Mouse (Mus musculus): ENCODE measurements around the gene Ugt1a8. TPM values are rescaled to one million over a fixed set of nuclear protein-coding genes. Genes with fewer than 3 reads are reported as not detected.
"Not testable (repeated sequence)": the region's sequence is repeated elsewhere in the genome, so short reads cannot be mapped to it uniquely, and the experiment has no call there.

The Ugt1a8 gene
- polyA plus RNA-seq (2016; fragmentation: Nextera tagmentation; extraction: Ambion mirVana), result not detected in 2 replicates

- Histone ChIP-seq H3K27me3 (no peaks in the 10 kb centered on the region), H3K27ac (replicated peaks) (no peak within 1 kb of the TSS), H3K4me1 (no peaks in the 10 kb centered on the region), H3K36me3 (no peaks in the 10 kb centered on the region), H3K9ac (replicated peaks) (no peak within 1 kb of the TSS), H3K4me2 (replicated peaks) (no peak within 1 kb of the TSS), H3K9me3 (no peaks in the 10 kb centered on the region), H3K4me3 (no peak within 1 kb of the TSS)
- no peak for ATAC-seq (ENCODE audit: low FRiP score, low read depth)
- WGBS, result 86% methylated on average over 3 of the region's 3 CpGs
These were observed at the start of gene Ugt1a8 for GRCm38 (mm10) chr1:88087513-88087912. Gene Ugt1a8 (plus strand): TSS chr1:88087813.

DNA sequence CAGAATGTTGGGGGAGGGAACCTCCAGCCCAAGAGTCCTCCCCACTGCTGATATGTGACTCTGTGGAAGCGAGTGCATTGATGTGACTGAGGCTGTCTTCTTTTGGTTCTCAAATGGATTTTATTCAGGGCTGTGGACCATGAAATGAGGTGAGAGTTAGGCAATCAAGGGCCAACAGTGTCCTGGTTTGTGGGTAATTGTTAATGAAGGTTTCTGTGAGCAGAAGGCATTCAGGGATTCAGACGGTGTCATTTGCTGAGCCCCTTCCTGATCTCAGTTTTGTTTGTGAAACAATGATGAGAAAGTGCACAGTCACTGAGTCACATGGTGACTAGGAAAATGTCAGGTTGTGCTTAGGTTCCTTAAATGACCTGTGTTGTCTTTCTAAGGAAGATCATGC lies 44.6 kb upstream of the Ugt1a8 start:
- not testable (repeated sequence) for H3K27me3 ChIP-seq; H3K4me3 ChIP-seq; H3K9ac ChIP-seq (replicated peaks); H3K27ac ChIP-seq (replicated peaks); H3K4me2 ChIP-seq (replicated peaks); H3K36me3 ChIP-seq; H3K9me3 ChIP-seq; ATAC-seq (ENCODE audit: low FRiP score, low read depth); H3K4me1 ChIP-seq
- 50% methylated on average over 1 of the region's 2 CpGs for WGBS

DNA sequence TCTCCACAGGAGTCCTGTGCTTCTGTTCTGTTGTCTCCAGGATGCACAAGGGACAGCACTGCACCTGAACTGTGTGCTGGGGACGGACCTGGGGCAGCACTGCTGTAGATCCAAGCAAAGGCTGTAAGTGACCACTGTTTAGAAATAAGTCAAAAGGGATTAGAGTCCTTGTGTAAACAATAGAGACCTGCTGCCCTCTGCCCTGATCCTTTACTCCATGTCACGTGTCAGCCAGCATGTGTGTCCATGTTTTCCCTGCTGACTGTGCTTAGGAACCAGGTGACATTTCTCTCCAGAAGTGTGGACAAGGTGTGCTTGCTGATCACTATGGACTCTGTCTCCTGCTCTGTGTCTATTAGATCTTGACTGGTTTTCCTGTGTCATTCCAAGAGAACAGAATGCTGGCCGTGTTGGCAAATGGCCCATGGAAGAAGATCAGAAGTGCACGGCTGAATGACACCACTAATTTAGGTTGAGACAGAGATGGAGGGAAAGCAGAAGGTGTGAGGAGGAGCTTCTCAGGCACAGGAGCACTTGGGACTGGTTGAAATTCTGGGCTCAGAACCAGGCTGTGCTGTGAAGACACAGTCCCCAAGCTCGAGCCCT lies 42.7 kb upstream of the Ugt1a8 start:
- H3K27ac ChIP-seq (replicated peaks); H3K4me1 ChIP-seq; H3K9me3 ChIP-seq; H3K36me3 ChIP-seq; H3K27me3 ChIP-seq; H3K4me2 ChIP-seq (replicated peaks); ATAC-seq (ENCODE audit: low FRiP score, low read depth); H3K9ac ChIP-seq (replicated peaks); H3K4me3 ChIP-seq: not testable (repeated sequence)
- 73% methylated on average over 4 of the region's 5 CpGs for WGBS

- H3K9ac ChIP-seq (replicated peaks); ATAC-seq (ENCODE audit: low FRiP score, low read depth); H3K4me2 ChIP-seq (replicated peaks); H3K4me3 ChIP-seq; H3K27ac ChIP-seq (replicated peaks); H3K4me1 ChIP-seq; H3K9me3 ChIP-seq; H3K36me3 ChIP-seq; H3K27me3 ChIP-seq: not testable (repeated sequence)
- 81% methylated on average over 2 of the region's 2 CpGs for WGBS
These were observed 40.2 kb upstream of the Ugt1a8 start for GRCm38 (mm10) chr1:88047408-88047807.

GRCm38 (mm10) chr1:88055088-88055487 lies 32.5 kb upstream of the Ugt1a8 start, which contains the start of gene Ugt1a10:
Gene Ugt1a10 (plus strand): TSS chr1:88055388.
- Histone ChIP-seq H3K9me3 (no peaks in the 10 kb centered on the region), H3K36me3 (no peaks in the 10 kb centered on the region), H3K27me3 (no peaks in the 10 kb centered on the region), H3K4me2 (replicated peaks) (no peak within 1 kb of the TSS), H3K27ac (replicated peaks) (no peak within 1 kb of the TSS), H3K4me1 (no peaks in the 10 kb centered on the region), H3K9ac (replicated peaks) (no peak within 1 kb of the TSS), H3K4me3 (no peak within 1 kb of the TSS)
- WGBS, result 96% methylated on average over 1 of the region's 1 CpGs
- no peak for ATAC-seq (ENCODE audit: low FRiP score, low read depth)

GRCm38 (mm10) chr1:88066472-88067102 lies 21.0 kb upstream of the Ugt1a8 start:
- not testable (repeated sequence) for H3K9ac ChIP-seq (replicated peaks); H3K27ac ChIP-seq (replicated peaks); H3K9me3 ChIP-seq; ATAC-seq (ENCODE audit: low FRiP score, low read depth); H3K4me1 ChIP-seq; H3K4me2 ChIP-seq (replicated peaks); H3K27me3 ChIP-seq; H3K36me3 ChIP-seq; H3K4me3 ChIP-seq
- WGBS, result 47% methylated on average over 1 of the region's 2 CpGs

- no peak for ATAC-seq (ENCODE audit: low FRiP score, low read depth)
- Histone ChIP-seq H3K4me1 (no peaks in the 10 kb centered on the region), H3K27ac (replicated peaks) (no peak within 1 kb of the TSS), H3K4me3 (no peak within 1 kb of the TSS), H3K36me3 (no peaks in the 10 kb centered on the region), H3K27me3 (no peaks in the 10 kb centered on the region), H3K4me2 (replicated peaks) (no peak within 1 kb of the TSS), H3K9me3 (no peaks in the 10 kb centered on the region), H3K9ac (replicated peaks) (no peak within 1 kb of the TSS)
- 87% methylated on average over 2 of the region's 2 CpGs for WGBS
These were observed 17.1 kb upstream of the Ugt1a8 start, which contains the start of gene Ugt1a9 for GRCm38 (mm10) chr1:88070495-88070894. Gene Ugt1a9 (plus strand): TSS chr1:88070800.

GRCm38 (mm10) chr1:88070902-88071301 lies 16.7 kb upstream of the Ugt1a8 start:
- 86% methylated on average over 4 of the region's 4 CpGs for WGBS
- H3K27ac ChIP-seq (replicated peaks), result no peak overlapping the region
- H3K9me3 ChIP-seq, result no peaks in the 10 kb centered on the region
- no peak overlapping the region for H3K4me2 ChIP-seq (replicated peaks)
- no peak for ATAC-seq (ENCODE audit: low FRiP score, low read depth)
- H3K27me3 ChIP-seq, result no peaks in the 10 kb centered on the region
- H3K4me3 ChIP-seq, result no peak overlapping the region
- H3K9ac ChIP-seq (replicated peaks), result no peak overlapping the region
- H3K36me3 ChIP-seq, result no peaks in the 10 kb centered on the region
- H3K4me1 ChIP-seq, result no peaks in the 10 kb centered on the region

DNA sequence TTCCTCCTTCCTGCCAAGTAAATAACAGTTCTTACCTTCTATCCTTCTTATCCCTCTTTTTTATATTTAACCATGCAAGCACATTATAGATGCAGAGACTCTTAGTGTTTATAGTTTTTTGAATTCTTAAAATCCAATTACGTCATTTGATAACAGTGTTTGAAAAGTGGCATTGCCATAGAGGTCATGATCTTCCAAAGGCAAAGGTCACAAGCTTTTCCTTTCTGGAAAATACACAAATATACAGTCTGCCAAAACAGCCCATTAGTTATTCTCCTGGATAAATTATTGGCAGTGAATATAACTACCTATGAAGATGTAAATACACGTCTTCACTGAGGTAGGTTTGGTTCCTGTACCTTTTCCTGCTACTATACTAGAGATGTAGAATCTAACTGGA lies 13.1 kb upstream of the Ugt1a8 start:
- ATAC-seq (ENCODE audit: low FRiP score, low read depth), result no peak
- H3K9me3 ChIP-seq, result no peaks in the 10 kb centered on the region
- WGBS, result 91% methylated on average over 2 of the region's 2 CpGs

GRCm38 (mm10) chr1:88077128-88077527 lies 10.5 kb upstream of the Ugt1a8 start:
- no peaks in the 10 kb centered on the region for H3K36me3 ChIP-seq
- no peak overlapping the region for H3K4me3 ChIP-seq
- no peaks in the 10 kb centered on the region for H3K4me1 ChIP-seq
- ATAC-seq (ENCODE audit: low FRiP score, low read depth), result no peak
- H3K27me3 ChIP-seq, result no peaks in the 10 kb centered on the region
- H3K9me3 ChIP-seq, result no peaks in the 10 kb centered on the region
- H3K4me2 ChIP-seq (replicated peaks), result no peak overlapping the region
- WGBS, result 85% methylated on average over 1 of the region's 1 CpGs
- H3K9ac ChIP-seq (replicated peaks), result no peak overlapping the region
- H3K27ac ChIP-seq (replicated peaks), result no peak overlapping the region

More for the DNA sequence above, 13.1 kb upstream of the Ugt1a8 start:
- no peak overlapping the region for H3K9ac ChIP-seq (replicated peaks)
- no peak overlapping the region for H3K27ac ChIP-seq (replicated peaks)
- H3K4me3 ChIP-seq, result no peak overlapping the region
- H3K36me3 ChIP-seq, result no peaks in the 10 kb centered on the region
- no peaks in the 10 kb centered on the region for H3K27me3 ChIP-seq
- no peaks in the 10 kb centered on the region for H3K4me1 ChIP-seq
- no peak overlapping the region for H3K4me2 ChIP-seq (replicated peaks)

DNA sequence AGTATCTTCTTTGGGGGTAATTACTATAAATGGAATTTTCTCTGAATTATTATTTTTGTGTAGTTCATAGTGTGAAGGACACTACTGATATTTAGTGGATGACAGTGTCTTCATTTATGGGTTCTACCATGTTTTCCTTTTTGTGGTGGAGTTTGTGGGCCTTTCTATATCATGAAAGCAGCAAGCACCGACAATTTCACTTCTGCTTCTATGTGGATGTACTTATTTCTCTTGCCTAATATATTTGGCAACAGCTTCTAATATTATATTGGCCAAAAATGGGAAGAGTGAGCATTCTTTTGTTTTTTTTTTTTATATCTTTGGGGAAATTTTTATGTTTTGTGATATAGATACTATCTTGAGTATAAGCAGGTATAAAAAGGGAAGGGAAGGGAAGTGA lies 5.9 kb upstream of the Ugt1a8 start:
- Histone ChIP-seq H3K9ac (replicated peaks) (no peak overlapping the region), H3K9me3 (no peaks in the 10 kb centered on the region), H3K27ac (replicated peaks) (no peak overlapping the region), H3K4me1 (no peaks in the 10 kb centered on the region), H3K4me2 (replicated peaks) (no peak overlapping the region), H3K27me3 (no peaks in the 10 kb centered on the region), H3K36me3 (no peaks in the 10 kb centered on the region), H3K4me3 (no peak overlapping the region)
- no peak for ATAC-seq (ENCODE audit: low FRiP score, low read depth)
- 94% methylated on average over 1 of the region's 1 CpGs for WGBS

- 71% methylated on average over 1 of the region's 1 CpGs for WGBS
- H3K4me3 ChIP-seq, result no peak overlapping the region
- no peak overlapping the region for H3K9ac ChIP-seq (replicated peaks)
- no peaks in the 10 kb centered on the region for H3K27me3 ChIP-seq
- no peaks in the 10 kb centered on the region for H3K4me1 ChIP-seq
- no peaks in the 10 kb centered on the region for H3K36me3 ChIP-seq
- no peak overlapping the region for H3K27ac ChIP-seq (replicated peaks)
- H3K4me2 ChIP-seq (replicated peaks), result no peak overlapping the region
- no peak for ATAC-seq (ENCODE audit: low FRiP score, low read depth)
- no peaks in the 10 kb centered on the region for H3K9me3 ChIP-seq
These were observed 1.5 kb upstream of the Ugt1a8 start for GRCm38 (mm10) chr1:88086125-88086524.

DNA sequence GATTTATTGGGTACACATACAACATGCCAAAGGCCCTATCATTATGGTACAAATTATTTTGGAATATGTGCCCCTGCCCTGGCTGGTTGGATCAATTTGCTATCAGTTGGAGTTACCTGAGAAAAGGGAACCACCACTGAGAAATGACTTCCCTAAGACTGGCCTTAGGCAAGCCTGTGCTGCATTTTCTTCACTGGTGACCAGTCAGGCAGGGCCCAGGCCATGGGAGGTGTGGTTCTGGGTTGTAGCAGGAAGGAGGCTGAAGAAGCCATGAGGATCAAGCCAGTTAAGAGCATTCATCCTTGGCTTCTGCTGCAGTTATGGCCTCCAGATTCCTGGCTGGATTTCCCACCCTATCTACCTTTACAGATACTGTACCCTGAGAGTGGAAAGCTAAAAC lies 4.7 kb downstream of the Ugt1a8 start:
- Histone ChIP-seq H3K27me3 (no peaks in the 10 kb centered on the region), H3K4me2 (replicated peaks) (no peak overlapping the region), H3K4me3 (no peak overlapping the region), H3K9me3 (no peaks in the 10 kb centered on the region), H3K27ac (replicated peaks) (no peak overlapping the region), H3K36me3 (no peaks in the 10 kb centered on the region), H3K4me1 (no peaks in the 10 kb centered on the region), H3K9ac (replicated peaks) (no peak overlapping the region)
- ATAC-seq (ENCODE audit: low FRiP score, low read depth), result no peak
